Mouse (Mus musculus) CD4-positive, CD25-positive, alpha-beta regulatory T cell, adult 2 months (primary cell): ENCODE measurements around the gene Rab44.

Source experiments
- DNase-seq: peaks from one replicate; pipeline ENCODE4 v3.0.0-alpha.2; 2012; ENCODE audit warnings: low read depth, low spot score

Gene Rab44

DNA sequence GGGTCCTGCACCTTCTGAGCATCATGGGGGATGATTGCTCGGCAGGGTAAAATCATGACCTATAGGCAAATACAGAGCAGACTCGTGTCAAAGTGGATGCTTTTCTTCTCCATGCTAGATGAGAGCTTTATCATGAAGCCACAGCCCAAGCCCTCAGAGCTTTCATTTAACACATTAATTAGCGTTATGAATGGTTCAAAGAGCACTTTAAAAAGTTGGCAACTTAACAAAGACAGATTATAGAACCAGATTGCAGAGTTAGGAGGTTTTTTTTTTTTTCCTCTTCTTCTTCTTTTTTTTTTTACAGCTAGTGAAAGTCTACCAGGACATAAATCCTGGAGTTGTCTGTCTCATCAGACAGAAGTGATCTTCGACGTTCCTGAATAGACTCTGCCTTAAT, 15.4 kb downstream of the Rab44 start:
- no peak for DNase-seq

DNA sequence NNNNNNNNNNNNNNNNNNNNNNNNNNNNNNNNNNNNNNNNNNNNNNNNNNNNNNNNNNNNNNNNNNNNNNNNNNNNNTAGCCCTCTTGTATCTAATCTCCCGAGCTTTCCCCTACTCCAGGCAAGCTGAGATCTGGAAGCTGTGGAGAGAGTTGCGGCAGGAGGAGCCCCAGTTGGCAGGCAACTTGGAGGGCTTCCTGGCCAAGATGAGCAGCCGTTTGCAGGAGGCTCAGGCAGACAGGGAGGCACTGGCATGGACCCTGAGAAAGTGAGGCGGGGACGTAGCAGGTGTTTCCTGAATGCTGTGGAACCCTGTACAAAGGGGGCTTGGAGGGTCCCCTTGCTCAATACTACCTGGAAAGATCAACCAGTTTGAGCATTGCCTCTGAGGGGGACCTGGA, 21.1 kb downstream of the Rab44 start:
- no peak for DNase-seq

DNA sequence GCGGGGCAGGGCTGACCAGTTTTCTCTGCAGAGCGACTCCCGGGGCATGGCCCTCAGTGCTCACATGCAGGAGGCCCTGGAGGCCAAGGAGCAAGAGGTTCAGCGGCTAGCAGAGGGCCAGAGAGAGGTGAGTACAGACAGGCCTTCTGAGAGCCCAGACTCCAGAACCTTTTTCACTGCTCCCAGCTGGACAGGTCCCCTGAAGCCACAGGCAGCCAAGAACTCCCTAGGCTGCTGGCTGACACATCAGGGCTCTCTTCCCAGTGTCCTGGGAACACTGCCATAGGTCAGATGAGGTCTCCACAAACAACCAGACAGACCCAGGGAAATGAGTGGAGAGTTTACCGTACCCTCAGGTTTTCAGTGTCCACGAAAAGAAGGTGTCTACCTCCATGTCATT, 22.3 kb downstream of the Rab44 start:
- DNase-seq = no peak

DNA sequence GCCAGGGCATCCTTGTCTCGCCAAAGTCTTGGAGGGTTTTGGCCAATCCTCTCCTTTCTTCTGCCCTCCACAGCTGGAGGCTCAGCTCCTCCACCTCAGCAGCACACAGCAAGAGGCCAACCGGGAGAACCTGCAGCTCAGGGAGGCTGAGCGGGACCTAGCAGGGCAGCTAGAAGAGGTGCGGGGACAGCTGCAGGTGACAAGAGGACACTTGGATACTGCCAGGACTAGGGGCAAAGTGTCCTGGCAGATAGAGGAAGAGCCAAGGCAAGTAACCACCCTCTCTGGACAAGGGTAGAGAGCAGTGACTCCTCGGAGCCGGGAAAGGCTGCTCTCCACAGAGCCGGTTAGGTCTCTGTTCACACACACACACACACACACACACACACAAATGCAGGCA, 24.0 kb downstream of the Rab44 start:
- DNase-seq = no peak

DNA sequence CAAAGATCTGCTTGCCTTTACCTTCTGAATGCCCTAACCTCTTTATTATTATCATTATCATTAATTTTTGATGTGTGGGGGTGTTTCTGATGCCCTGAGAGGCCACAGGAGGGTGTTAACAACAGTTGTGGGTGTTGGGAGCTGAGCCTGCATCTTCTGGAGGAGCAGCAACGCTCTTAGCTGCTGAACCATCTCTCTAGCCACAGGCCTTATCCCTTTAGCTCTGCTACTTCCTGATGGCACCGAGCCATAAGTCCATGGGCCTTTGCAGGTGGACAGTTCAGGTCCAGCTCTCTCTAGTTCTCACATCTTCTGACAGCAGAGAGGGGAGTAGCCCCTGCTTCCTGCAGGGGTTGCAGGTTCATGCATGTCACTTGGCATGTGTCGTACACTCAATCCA, 27.6 kb downstream of the Rab44 start:
- DNase-seq = no peak

DNA sequence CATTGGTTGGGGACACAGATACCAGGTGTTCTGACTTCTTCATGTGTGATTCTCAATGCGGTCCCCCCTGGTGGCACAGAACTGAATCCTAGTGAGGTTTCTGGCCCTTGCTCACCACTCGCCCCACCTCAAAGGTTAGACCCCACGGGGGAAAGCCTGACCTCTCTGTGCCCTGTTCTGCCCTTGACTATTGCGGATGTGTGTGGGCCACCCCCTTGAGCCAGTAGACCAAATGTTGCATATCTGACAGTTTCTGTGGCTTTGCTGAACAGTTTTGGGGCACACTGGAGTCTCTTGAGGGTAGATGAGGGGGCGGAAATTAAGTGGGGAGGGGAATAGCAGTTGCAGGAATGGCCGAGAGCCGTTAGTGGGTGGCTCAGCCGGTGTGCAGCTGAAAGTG, 29.3 kb downstream of the Rab44 start:
- peak; percentile 24 for DNase-seq

DNA sequence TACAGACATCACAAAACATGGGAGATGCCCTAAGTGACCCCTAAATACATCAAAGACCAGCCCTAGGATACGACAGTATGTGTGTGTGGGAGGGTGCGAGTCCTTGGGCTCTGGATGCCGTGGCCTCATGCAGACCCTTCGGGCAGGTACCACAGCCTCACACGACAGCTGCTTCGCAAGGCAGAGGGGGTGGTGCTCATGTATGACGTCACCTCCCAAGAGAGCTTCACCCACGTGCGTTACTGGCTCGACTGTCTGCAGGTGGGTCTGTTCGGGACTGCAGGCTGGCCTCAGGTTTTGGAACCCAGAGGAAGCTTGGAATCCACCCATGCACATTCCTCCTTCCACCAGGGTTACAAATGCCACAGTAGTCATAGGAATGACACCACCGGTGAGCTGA, 31.2 kb downstream of the Rab44 start:
- DNase-seq = peak; percentile 33

DNA sequence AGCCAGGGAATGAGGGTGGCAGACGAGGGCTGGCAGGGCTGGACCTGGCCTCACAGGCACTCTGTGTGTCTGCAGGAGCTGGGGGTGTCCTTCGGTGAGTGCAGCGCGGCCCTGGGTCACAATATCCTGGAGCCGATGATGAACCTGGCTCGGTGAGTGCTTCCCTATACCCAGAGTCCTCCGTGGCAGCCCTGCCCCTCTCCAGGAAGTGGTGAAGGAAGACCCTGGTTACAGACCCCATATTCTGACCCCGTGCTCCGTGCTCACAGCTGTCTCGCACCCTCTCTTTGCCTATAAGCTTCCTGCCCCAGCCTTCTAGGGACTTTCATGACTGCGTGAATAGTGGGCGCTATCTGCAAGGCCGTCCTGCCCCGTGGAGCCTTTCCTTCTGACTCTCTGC, 33.3 kb downstream of the Rab44 start:
- no peak for DNase-seq

DNA sequence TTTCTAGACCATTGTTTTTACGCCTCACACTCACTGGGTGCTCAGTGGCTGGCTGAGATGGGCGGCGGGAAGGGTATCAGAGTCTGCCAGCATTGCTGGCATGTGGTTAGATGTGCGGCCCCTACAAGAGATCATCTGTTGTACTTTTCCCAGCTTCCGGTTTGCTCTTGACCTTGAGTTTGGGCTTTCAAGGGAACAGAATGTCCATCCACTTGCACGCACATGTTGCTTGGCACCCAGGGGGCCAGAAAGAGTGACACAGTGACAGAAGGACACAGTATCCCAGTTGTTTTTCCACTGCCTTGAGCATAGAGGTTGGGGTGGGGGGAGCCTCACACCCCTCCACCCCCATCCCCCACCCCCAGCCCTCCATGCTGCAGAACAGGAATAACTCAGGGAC, 33.8 kb downstream of the Rab44 start:
- no peak for DNase-seq

DNA sequence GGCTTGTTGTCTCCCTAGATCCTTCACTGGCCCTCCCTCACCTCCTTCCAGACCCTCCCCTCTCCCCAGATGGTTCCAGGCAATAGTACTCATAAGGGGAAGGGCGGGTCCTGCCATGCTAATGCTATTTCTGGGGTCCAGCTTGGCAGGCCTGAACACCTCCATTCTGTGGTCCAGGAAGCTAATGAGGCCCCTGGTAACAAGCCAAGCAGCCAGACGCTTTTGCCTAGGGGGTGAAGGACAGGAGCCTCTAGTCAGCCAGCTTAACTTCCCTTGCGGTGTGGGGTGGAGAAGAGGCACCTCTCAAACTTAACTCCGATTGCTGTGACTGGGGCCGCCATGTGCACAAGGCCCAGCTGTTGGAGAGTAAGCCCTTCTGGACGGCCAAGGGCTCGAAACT, 35.8 kb downstream of the Rab44 start:
- no peak for DNase-seq

DNA sequence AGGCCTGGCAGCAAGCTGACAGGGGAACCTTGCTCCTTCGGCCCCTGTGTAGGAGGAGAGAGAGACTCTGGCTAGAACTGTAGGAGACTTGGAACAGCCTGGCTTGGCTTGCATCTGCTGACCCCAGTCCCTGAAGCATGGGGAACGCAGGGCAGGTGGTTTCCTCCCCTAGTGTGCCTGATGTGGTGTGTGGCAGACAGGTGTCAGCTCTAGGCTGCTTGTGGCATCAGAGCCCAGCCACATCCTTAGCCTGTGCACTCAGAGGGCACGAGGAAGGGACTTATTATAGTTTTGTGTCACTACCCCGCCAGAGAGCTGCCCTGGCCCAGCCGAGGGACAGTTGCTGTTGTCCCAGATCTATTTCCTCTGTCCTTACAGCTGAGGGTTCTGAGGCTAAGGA, 38.6 kb downstream of the Rab44 start:
- no peak for DNase-seq

DNA sequence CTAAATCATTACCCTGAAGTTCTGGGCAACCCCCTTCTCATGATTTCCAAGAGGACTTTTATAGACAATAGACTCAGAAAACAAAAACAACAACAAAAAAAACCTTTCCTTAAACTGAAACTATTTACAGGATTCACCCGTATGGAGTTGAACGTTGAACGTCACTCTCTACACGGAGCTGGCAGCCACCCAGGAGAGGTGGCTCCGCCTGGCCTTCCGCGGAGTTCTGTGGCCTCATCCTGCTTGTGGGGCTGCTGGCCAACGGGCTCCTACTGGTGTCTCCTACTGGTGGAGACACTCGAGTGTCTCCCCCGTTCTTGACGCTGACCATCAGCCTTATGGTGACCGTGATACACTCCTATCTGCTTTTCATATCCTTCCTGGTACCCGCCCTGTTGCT, 40.3 kb downstream of the Rab44 start:
- DNase-seq = no peak

DNA sequence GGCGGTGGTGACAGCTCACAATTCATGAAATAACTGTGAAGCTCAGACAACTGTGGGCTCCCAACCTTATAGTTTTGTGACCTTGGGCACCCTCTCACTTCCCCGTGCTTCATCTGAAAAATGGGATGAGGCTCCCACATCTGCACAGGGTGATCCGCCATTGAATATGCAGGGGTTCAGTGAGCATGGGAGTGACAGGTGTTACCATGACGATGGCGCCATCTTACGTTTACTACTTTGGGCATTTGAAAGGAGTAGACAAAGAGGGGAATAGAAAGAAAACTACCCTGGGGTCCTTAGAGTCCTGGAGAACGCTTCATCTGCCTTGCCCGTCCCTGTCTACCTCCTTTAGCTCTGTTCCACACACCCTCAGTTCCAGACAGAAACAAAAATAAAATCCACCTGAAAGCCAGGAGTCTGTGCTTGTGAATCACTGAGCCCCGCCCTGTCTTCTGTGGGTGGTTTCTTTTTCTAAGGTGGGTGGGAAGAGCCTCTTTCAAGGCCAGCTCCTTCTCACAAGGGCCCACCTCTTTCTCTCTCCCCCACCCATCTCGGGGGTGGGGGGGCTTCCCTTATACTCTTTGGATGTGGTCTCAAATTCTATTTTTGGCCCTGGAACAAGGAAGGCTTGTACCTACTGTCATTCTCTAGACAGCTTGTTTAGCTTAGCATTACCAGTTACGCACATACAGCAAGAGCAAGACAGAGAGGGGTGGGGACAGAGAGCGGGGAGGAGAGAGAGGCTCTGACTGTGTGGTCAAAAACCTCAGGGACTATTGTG, 41.6 kb downstream of the Rab44 start:
- DNase-seq = peak; percentile 41

DNA sequence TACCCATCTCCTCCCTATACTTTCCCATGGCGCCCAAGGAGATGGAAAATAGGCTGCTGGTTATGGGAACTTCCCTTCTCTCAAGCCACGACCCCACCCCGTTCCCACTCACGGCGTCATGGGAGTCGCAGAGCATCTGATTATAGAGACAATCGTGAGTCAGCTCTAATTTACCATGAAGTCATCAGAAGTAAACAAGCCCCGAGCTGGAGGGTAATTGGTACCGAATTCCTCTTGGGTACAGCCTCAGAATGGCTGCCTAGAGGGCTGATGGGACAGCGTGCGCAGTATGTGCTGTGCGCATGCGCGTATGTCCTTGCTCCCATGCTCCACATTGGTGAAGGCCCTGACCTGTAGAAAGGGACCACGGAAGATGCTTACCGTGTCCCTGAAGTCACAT, 42.5 kb downstream of the Rab44 start:
- DNase-seq = no peak

DNA sequence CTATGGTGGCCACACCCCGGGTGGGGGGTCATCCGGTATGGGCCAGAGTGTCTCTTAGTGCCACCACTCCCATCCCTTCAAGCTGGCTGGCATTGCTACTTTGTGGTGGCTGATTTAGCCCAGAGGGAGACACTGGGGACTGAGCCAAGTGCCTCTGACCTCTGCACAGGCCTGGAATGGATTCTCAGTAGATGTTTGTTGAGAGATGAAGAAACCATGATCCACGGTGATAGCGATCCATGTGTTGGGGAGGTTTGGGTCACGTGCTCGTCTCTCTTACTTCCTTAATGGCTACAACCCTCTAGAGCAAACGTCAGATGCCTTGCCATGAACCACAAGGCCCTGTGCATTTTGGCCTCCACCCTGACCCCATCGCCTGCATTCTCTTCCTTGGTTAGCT, 42.9 kb downstream of the Rab44 start:
- DNase-seq = no peak

DNA sequence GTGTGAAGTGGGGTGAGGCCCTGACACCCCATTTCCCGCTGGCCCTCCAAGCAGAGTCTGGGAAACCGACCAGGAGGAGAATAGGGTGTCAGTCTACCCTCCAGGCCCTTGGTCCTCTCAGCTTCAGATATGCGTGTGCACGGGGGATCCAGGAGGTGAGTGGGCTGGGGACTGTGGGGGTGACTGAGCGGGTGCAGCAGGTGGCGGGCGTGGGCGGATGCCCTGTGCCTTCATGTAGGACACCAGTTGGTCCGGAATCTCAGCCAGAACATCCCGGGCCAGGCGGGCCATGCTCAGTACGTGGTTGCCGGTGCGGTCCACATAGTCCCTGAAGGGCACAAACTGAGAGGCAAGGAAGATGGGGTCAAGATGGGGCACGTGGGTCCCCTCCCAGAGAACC, 45.0 kb downstream of the Rab44 start:
- no peak for DNase-seq

DNA sequence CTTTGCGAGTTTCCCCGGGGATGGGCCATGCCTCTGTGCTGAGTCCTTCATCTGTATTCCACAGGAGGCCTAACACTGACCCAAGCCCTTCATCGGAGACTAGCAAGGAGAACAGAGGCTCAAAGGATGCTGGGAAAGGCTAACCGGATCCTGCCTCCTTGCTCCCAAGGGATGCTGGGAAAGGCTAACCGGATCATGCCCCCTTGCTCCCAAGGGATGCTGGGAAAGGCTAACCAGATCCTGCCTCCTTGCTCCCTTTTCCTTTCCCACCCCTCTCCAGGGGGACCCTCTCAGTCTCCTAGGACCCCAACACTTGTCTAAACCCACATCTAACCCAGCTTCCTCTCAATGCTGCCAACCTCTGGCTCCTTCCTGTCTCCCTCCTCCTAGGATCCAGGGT, 45.4 kb downstream of the Rab44 start:
- no peak for DNase-seq

DNA sequence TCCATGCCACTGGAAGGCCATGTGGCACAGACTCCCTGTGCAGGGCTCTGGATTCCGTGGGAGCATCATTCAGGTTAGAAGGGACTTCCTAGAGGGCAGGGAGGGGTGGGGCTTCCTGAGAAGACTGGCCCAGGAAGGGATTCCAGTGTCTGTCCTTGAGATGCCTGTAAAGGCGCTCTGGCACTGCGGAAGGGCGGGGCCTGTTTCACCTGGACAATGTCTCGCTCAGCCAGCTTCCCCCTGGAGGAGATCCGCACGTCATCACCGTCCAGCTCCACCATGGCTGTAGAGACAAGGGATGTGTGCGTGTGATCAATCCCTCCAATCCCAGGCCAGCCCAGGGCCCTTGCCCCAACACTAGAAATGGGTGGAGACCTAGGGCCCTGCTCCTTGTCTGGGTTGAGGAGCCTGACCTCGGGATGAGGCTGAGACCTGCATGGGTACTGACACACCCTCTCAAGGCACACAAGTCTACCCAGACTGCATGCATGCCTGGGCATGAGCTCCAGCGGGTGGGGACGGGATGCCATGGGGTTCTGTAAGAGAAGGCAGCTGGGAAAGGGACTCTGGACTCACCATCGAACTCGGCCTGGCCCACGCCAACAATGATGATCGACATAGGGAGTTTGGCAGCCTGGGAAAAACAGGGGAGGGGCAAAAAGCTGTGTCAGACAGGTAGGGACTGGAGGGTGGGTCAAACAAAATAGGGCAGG, 46.0 kb downstream of the Rab44 start:
- DNase-seq = no peak

DNA sequence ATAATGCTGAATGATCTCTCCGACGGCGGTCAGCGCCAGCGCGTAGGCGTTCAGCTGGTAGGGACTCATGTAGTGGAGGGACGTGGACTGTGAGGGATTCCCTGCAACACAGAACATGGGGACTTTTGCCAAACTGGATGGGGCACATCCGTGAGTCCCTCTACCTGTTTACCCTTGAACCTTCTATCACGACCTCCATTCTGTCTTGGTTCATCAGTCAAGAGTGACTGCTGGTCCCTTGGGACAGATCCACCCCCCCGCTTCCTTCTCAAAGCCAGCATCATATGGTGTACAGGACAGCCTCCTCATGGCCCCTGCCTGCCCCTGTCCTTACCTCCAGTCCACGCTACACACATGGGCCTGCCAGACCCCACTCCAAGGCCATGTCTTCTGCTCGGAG, 48.4 kb downstream of the Rab44 start:
- no peak for DNase-seq

DNA sequence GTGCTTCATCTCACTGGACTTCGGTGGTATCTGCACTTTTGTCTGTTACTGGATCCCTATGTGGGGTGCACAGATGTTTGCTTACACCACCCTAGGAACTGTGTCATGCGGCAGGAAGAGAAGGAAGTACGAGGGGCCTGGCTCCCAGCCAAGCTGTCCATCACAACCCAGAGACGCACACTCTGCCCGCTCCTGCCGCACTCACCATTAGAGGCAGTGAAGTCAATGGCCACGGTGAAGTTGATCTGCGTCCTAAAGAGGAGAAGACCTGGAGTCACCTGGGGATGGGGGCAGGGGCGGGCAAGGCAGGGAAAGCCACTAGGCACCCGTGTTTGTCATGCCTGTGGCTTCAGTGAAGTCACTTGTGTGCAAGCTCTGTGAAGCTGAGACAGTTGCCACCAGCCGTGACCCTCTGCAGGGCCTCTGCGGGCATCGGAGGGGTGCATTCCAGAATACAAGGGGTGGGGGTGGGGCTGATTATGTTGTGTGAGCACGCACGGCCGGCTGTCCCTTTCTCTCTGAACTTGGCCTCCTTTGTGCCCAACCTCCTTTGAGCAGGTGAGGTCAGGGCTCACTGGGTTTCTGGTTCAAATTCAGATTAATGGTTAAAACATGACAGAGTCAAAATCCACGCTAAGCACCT, 50.6 kb downstream of the Rab44 start:
- DNase-seq = peak; percentile 36

DNA sequence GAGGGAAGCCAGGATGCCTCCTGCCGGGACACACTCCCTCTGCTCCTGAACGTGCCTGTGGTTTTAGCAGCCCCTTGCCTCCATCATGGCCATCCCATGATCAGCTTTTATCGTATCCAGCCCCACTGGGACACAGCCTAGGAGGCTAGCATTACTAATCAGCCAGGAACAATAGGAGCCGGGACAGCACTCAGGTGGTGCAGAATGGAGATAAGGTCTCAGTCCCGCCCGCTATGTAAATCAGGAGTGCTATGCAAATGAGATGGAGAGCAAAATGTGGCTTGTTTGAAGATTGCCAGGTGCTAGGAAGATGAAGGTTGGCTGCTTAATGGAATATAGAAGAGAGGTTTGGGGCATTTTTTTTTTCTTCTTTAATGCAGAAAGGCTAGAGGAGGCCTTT, 51.5 kb downstream of the Rab44 start:
- DNase-seq = peak; percentile 54

DNA sequence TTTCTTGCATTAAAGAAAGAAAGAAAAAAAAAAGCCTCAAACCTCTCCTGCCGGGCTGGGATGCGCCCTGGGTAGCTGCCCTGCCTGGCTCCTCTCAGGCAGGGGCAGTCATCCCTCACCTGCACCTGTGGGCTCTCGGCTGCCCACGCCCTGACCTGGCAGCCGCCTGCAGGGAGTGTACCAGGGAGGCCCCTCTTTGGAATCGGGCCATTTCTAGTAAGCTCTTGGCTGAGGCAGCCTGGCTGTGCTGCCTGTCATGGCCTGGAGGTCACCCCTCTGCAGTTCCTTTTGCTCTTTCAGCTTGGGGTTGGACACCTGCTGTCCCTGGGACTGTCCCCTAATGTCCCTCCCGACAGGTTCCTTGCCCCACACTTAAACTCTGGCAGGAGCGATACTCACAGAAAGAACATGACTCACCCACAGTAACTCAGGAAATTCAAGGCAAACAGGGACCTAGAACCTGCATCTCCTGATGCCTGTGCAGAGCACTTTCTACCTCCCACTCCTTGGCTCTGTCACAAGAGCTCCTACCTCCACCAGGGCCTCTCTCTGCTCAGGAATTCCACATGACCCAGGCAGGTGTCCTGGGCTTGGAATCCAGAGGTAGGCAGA, 52.1 kb downstream of the Rab44 start:
- no peak for DNase-seq

DNA sequence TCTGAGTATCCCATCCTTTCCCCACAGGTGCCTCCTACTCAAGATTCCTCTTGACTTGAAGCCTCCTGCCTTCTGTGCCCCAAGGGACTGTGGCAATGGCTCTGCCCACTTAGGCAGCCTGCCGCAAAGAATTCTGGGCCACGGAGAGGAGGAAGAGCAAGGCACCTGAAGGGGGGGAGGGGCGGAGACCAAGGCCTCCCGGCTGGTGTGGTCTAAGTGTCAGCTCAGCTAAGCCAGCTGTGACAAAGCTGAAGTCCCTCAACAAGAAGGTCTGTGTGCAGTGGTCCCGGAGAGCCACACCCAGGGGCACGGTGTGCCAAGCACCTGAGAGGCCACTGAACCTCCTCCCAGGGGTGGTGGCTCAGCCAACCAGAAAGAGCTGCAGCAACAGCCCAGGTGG, 53.4 kb downstream of the Rab44 start:
- DNase-seq = peak; percentile 65
